Mouse (Mus musculus) heart, adult 18-20 months (tissue): ENCODE results near the gene Sash1. TPM values are rescaled to one million over a fixed set of nuclear protein-coding genes. Genes with fewer than 3 reads are reported as not detected.

Source experiments
- DNase-seq, 2 experiments: peaks; one replicate each; pipeline ENCODE4 v3.0.0; 2021 to 2022; ENCODE audit warnings: mixed read lengths in 1 of 2
- total RNA-seq, 2 experiments: library from RNA; stranded (reverse); gene quantifications; 2 replicates each; pipeline ENCODE4 v1.2.3; 2021

Sash1 gene
- total RNA-seq, 2 experiments from 2014 or later: 29.7 to 31.8 TPM

DNA sequence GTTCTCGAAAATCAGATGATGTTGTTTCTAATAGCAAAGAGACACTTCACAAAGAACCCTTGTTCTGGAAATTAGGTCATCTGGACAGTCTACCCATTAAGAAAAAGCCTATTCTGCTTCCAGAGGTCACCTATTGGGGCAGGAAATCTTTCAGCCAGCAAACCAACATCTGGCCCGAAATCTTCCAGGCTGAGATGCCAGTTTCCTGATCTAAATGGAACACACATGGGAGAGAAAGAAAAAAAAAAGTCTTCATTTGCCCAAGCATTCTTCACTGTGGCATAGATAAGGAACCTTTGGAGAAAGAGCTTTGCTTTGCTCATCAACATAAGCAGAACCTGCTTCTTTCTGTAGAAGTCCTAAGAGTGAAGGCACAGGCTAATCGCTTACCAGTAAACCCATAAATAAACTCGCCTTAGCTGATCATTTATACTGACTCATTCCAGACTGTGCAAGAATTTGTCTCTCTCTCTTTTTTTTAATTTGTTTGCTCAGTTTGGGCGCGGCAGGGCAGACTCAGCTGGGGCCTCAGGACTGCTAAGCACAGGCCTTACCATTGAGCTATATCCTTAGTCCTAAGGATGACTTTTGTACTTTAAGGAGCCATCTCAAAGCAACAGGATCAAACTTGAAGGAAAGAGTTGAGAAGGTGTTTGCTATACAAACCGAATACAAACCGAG, 13.1 kb upstream of the Sash1 start:
- DNase-seq: no peak

DNA sequence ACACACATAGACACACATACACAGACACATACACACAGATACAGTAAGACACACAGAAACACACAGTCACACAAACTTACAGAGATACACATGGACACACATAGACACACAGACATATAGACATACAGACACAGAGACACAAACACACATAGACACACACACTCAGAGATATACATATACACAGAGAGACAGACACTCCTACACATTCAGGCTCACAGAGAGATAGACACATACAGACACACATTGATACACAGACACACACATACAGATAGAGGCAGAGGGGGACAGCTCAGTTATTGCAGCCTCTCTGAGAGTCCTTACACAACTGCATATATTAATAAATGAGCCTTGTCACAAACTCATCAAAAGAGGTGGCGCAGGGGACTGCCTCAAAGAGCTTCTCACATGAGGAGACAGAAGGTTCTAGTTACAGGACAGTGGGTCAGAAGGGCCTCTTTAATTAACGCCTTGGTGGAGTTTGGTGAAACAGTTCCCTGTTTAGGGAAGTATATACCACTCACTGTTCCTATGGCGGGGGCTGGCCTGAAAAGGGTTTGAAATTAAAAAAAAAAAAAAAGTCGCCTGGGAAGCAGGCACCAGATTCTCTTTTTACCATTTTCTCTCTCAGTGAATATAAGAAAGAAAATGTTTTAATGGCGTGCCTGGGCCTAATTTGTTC, 12.4 kb upstream of the Sash1 start:
- DNase-seq: no peak

DNA sequence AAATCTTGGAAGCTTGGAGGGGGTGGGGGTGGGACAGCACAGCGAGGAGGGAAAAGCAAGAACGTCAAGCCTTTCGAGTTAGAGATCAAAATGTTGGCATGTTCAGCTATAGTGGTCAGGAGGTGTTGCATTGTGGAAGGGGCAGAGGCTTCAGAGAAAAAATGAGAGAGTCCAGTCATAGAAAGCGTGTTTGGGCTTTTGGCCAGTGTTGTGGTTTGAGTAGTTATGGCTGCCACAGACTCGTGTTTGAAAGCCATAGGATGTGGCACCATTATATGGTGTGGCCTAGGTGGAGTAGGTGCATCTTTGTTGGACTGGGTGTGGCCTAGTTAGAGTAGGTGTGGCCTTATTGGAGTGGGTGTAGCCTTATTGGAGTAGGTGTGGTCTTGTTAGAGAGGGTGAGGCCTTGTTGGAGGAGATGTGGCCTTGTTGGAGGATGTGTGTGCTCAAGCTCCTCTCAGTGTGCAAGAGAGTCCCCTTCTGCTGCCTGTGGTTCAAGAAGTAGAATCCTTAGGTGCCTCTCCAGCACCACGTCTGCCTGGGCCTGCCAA, 9.2 kb upstream of the Sash1 start:
- no peak for DNase-seq

DNA sequence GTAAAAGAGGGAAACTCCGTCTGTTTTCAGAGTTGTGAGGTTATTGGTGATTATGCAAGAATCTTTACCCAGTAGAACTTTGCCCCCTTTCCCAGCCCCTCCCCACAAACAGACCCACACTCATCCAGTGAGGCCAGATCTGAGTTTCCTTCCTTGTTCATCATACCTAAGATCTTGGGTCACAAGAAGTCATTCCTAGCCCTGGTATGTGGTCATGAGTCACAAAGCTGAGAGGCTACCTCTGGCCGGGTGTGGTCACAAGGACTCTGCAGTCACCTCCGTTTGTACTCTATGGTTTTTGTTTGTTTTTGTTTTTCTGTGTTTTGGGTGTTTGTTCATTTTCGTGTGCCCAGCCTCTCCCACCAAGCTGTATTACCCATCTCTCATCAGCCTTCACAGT, 4.6 kb upstream of the Sash1 start:
- no peak for DNase-seq

DNA sequence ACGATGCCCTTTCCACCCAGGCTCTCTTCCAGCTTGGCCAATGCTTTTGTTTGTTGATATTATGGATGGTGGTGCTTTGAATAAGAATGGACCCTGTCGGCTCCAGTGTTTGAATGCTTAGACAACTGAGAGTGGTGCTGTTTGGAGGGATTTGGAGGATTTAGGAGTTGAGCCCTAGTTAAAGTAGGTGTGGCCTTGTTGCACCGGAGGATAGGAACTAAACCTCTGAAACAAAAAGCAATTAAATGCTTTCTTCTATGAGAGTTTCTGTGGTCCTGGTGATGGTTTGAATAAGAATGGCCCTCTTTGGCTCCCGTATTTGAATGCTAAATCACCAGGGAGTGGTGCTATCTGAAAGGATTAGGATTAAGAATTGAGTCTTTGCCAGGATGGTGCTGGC, 3.5 kb upstream of the Sash1 start:
- no peak for DNase-seq

DNA sequence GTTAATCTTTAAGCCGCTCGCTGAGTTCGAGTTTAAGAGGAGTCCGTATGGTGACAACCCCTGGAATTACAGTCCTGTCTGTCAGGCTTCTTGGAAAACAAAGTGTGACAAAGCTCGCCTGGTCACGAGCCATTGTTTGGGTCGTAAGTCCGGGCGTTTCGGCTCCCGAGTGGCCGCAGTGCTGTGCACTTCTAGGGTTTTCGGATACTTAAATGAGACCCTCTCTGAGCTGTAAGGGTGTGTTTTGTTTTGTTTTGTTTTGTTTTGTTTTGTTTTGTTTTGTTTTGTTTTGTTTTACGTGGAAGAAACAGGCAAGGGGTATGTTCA, 621 bp upstream of the Sash1 start:
- peak in 1 of 2 experiments; percentile 90 for DNase-seq

DNA sequence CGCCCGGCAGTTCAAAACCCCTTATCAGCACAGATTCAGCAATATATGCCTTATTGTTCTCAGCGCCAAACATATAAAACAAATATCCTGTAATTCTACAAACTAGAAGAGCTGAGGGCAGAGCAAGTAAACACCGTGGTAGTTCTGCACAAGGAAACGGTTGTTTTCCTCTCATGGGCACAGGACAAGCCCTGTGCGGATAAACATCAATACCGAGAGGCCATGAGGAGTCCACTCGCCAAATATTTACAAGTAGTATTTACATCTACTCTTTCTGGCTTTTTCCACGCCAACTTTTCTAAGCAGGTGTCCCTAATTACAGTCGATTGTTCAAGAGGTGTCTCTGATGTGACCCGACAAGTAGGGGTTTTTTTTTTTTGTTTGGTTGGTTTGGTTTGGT, 669 bp downstream of the Sash1 start:
- peak in 1 of 2 experiments; percentile 59 for DNase-seq

DNA sequence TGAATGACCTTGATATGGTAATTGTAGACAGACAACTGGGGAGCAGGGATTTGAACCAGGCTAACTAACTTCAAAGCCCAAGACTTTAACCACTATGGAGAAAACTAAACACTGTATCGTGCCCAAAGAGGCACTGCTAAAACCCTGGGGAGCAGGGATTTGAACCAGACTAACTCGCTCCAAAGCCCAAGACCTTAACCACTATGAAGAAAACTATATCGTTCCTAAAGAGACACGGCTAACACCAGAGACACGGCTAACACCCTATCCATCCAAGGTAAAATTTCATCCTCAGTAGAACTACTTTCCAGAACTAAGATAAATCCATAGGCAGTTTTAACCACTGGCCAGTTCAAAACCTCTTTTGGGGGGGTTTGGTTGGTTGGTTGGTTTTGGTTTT, 1.3 kb downstream of the Sash1 start:
- DNase-seq: no peak

DNA sequence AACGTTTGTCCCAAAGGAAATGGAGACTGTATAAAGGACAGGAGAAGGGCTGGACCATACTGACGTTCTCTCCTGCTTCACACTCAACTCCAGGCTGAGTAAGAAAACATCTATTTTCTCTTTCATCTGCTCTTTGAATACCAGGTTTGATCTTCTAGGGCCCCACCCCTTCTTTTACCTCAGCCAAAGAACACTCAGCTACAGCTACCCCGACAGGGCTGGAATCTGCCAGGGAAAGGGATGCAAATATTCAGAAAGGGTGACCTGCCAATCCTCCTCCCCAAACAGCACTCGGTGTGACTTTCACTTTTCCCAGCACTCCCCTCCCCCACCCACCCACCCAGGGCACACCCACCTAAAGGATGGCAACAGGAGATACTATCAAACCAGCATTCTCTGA, 2.2 kb downstream of the Sash1 start:
- DNase-seq: peak in 1 of 2 experiments; percentile 39

DNA sequence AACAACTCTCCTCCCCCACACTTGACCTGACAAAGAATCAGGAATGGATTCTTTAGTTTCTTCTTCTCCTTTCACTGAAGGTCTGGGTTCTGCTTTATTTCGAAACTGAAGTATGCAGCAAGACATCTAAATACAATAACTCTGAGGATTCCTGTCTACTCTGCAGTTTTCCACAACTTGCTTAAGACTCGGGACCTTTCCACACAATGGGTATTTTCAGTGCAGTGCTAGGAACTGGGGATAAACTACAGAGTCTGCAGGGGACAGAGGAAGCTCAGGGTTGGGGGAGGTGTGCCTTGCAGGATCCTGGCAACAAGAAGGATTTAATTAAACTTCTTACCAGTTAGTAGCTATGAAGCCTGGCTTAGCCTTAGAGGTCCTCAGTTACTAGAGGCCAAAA, 4.1 kb downstream of the Sash1 start:
- DNase-seq: peak in 1 of 2 experiments; percentile 52

DNA sequence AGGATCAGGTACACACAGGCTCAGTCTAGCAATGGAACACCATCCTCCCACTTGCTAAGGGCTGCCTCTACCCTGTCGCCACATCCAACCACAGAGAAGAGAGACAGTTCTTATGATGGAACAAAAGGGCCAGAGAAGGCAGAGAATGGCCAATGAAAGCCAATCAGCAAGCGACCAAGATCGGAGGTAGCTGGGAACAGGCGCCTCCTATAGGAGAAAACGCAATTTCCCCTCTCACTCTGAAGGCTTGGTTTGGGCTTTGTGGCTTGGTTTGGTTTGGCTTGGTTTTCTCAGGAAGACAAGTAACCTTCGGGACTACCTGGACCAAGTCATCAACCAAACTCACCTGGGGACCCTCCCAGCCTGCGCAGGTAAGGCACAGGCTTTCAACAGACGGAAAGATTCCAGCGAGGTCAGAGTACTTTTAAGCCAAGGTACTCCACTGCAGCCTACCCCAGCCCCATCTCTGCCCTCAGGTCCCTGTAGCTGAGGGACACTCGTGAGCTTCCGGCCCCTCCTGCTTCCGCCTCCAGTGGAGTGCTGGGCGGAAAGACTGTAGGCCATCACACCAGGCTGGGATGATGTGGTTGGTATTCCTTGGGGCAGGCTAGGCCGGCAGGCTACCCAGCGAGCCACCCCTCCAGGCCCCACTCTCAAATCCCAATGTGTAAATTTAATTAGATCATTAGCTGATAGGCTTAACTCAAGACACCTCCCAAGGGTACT, 4.8 kb downstream of the Sash1 start:
- DNase-seq: no peak

DNA sequence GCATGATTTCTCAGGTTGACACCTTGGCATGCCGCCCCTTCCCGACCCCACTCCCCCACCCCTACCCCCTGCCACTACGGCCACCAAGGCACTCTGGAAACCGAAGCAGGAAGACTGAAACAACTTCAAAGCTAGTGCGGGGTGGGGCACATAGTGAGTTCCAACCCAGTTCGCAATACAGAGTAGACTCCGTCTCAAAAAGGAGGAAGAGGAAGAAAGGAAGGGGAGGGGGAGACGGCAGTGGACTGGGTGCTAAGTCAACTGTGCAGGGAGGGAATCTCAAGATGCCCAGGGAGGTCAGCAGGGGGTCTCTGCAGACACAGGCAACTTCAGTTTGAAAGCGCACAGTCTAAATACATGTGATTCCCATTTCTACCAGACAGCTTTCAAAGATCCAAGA, 7.0 kb downstream of the Sash1 start:
- no peak for DNase-seq

DNA sequence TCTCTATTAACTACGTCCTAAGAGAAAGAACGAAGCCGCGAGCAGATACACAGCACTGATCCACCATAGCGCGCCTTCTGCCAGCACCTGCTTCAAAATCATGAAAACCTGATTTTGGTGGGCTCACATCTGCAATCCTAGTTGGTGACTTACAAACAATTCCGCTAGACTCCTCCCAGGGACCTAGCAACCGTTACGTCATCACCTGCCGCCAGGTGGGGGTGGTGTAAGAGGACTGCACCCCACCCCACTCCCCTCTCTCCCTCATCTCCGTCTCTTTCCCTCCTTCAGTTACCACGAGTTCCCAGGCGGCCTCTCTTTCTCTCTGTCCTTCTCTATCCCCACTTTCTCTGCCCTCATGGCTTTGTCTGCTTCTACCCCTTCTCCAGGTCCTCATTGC, 7.5 kb downstream of the Sash1 start:
- no peak for DNase-seq

DNA sequence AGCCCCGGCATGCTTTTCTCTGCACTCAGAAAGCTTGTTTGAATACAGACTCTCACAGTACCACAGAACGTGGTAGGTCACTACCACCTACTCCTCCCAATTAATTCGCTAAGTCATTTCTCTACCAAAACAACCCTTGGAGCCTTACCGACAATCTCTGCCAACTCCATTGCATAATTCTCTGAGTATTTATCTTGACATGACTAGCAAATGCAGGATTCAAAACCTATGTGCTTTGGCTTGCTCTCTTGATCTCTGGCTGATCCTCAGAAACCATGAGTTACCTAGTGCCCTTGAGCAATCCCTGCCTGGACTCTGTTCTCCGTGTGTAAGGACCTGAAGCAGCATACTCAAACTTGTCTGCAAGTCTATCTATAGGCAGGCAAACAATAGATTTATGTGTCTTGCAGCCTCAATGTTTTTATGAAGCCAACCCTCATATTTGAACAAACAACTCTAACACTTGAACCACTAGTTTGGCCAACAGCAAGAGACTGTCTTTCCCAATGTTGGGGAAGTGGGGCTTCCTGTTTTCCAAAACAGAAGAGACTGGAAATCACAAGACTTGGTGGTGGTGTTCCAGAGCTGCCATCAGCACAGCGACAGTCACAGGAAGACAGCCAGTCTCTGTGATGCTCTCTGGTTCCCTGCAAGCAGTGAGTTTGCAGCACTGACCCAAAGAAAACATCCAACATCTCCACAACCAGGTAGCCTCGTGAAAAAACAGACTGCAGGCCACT, 12.1 kb downstream of the Sash1 start:
- peak; percentile 69 to 73 for DNase-seq

DNA sequence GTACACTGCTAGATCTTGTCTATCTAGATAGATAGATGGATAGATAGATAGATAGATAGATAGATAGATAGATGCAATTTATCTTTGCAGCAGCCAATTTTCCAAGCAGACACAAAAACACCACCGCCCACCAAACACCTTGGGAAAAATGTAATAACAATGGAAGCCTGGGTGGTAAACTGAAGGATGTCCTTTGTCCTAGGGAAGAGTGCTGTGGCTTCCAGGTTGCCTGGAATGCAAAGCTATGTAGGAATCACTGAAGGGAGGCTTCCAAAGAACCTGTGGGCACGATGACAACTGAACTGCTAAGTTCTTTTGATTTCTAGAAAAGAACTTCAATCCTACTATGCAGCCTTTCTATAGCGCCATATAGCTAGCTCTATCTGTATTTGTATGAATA, 13.1 kb downstream of the Sash1 start:
- no peak for DNase-seq

DNA sequence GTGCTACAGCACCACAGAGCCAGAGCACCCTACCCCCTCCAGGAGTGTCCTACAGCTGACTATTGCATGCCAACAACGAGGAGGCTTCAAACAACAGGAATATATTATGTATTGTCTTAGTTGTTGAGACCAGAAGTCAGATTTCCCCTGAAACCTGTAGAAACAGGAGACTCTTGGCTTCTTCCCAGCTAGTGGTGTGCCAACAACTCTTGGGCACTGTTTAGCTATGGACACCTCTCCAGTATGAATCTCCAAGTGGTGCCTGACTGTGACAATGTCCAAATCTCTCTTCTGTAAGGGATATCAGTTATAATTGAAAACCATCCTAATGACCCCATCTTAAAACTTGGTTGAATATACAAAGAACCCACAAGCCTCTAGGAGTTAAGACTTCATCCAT, 13.9 kb downstream of the Sash1 start:
- no peak for DNase-seq

DNA sequence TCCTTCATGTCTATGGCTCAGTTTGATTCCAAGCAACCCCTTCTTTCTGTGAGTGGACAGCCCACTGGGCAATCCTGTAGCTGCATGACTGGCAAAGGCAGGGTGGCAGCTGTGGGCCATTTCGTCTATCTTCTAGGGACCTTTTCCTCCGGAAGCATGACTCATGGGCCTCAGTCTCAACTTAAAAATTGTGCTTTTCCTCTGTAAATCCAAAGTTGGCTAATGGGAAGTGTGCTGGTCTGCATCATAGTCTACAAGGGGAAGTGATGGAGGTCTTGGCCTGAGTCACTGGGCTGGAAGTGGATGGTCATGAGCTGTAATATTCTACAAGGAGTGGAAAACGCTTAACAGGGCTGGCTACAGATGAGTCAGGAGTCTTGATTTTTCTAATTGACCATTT, 15.5 kb downstream of the Sash1 start:
- DNase-seq: peak; percentile 56 to 84

DNA sequence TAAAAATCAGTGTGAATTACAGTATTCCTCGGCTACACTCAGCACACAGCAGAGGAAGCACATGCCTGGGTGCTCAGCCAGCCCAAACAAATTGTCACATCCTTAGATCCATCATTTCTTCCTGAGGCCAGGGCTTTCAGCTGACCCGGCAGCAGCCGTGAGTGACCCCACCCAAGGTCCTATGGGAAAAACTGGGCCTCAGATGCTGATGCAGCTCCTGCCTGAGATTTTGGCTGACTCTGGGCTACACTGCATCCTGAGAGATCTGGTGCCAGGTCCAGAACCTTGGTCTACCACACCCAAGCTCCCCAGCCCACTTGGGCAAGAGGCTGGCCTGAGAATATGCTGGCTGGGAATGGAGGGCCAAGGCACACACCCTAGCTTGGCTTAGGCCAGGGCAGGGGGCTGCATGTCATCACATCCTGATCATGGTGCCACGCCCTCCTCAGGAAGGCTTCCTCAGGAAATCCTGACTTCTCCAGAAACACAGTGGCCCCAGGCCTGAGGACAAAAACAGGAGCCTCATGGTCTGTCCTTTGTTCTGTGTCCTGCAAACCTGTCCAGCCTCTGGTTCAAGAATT, 19.7 kb downstream of the Sash1 start:
- DNase-seq: peak; percentile 79 to 93

DNA sequence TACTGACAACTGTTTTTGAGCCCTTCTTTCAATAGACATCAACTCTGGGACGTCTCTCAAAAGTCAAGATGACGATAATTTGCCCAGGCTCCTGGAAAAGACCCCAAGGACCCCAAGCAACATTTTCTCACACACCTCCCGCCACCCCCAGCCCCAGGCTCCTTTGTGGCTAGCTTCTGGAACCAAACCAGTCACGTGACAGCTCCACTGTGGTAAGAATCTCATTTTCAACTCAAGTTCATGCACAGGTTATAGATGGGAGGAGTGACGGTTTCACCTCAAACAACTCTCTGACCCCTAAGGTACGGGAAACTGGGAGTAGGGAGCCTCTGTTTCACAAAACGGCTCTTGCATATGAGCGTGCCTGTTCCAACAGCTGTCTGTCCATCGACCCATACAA, 25.2 kb downstream of the Sash1 start:
- DNase-seq: no peak

DNA sequence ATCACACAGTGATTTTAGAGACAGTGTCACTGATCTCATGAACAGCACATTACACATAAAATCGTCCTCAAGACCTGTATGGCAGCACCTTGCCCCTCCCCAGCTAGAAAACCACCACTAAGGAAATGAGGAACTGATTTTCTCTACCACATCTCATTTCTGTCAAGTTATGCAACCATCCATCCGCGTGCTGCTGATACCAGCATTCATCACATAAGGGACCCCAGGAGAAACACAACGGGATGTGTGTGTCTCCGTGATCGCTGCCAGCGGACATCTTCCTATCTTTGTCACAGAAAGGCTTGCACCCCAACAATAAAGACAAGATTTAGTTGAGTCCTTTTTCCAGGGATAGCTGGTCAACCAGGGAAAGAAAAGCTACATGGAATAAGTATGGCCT, 27.2 kb downstream of the Sash1 start:
- DNase-seq: no peak

DNA sequence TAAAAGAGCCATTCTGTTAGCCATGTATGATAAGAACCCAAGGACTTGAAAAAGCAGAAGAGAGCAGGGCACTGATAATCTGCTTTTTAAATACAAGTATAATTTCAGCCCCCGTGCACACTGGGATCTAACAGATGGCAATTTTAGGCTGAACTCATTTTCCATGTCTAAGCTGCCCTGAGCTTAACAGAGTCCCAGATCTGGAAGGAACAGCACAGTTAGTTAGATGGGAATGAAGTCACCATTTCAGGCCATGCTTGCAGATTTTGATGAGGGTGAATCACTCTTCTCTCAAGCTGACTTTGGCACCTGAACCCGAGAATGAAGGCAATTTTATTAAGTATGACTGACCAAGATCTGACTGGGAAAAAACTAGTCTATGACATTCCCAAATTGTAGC, 28.9 kb downstream of the Sash1 start:
- DNase-seq: no peak

DNA sequence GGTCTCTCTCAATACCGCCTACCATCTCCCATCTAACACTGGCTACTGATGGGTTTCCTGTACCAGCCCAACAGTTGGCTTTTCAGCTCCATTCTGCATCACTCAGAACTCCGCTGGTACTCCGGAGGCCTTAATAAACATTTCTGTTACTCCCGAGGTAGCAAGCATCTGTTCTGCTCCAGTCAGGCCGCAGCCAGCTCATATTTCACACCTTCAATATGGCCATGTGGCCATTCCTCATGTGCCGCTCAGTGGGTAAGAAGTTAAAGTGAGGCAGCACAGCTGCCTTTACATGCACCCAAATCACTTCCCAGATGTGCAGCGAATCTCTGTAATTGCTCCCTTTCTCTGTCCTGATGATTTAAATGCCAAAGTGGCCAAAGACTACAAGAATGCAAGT, 32.5 kb downstream of the Sash1 start:
- DNase-seq: no peak
